Mouse (Mus musculus): ENCODE measurements at regions not wholly inside any gene's neighbourhood (a gene's known extent, or its start where the extent isn't known, plus 50 kb on each side); places are given as distances from the start of the nearest gene placed in this dataset.
A peak's percentile ranks its signal among the peaks of the same experiment; 100 is the strongest.

DNA sequence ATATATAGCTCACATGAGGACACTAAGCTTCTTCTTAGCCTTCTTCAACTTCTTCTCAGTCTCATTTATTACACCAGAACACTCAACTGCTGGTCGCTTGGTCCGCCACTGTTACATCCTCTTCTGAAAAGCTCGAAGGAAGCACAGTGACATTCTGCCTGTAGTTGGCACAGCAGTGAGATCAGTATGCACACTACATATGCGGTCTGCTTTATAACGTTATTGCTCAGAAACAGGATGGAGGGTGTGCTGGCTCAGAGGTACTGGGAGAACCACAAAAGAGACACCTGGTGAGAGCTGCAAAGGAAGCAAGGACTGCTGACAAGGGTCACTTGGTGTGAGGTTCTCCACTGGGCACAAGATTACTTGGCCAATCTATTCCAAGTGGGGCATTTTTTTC is 179.5 kb downstream of the Ets1 start:
- DNase-seq: no peak

DNA sequence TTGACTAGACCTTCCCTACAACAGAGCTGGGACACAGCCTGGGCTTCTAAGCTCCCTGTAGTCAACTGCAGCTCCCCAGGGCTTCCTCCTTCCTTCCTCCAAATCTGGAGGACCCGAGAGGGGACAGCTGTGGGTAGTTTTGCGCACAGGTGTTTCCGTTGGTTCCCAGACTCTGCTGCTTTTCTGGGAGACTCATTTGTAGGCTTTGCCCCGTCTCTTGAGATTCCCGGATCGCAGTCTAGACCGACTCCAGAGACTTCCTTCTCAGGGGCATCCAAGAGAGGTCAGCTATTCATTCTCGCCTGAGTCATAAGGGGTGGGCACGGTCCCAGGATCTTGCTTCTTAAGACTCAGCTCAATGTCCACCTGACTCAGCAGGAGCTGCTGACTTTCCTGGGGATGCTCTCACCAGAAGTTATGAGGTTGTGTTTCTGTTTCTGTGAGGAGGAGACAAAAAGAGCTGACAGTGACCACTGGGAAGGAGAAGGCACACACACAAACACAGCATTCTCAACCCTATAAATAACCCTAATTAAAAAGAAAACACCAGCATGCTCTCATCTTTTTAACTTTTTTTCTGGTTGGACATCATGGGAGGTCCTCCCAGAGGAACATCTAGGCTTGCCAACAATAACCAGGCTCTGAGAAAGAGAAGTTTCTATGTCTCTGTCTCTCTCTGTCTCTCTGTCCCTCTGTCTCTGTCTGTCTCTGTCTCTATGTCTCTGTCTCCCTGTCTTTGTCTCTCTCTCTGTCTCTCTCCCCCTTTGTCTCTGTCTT is 180.8 kb downstream of the Ets1 start:
- peak; percentile 3 for DNase-seq

DNA sequence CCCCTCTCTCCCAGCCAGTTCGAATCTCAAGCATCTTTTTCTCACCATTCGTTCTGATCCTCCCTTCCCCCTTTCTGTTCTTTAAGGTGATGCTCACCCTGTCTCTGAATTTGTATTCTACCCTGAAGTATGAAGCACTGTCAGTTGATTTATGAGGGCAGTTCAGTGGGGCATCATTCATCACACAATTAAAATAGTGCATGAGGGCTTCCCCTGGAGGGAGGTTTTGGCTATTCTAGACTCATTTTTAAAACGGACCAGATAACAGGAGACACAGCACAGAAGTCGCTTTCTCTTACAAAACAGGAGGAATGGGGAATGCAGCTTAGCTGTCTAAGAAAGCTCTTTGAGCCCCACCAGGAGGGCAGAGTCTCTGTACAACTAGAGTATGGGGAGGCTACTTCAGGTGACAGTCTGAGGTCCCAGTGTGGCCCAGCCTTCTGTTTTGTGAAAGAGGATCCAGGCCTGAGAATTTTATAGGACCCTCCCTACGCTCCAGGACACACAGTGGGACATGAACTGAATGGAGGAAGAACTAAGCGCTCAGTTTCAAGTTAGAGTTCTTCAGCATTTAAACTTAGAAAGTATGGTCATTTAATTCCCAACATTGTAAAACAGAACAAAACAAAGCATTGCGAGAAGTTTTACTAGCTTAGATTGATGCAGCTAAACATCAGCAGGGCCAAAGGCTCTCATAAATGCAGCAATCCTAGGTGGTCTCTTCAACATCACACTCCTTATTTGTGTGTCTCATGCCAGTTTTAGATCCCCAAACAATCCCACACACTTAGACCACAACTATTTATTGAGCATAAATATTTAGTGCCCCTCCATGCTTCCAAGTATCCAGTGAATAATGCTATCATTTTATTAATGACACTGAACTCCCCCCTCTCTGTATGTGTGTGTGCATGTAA is 181.7 kb downstream of the Ets1 start:
- peak; percentile 15 for DNase-seq

DNA sequence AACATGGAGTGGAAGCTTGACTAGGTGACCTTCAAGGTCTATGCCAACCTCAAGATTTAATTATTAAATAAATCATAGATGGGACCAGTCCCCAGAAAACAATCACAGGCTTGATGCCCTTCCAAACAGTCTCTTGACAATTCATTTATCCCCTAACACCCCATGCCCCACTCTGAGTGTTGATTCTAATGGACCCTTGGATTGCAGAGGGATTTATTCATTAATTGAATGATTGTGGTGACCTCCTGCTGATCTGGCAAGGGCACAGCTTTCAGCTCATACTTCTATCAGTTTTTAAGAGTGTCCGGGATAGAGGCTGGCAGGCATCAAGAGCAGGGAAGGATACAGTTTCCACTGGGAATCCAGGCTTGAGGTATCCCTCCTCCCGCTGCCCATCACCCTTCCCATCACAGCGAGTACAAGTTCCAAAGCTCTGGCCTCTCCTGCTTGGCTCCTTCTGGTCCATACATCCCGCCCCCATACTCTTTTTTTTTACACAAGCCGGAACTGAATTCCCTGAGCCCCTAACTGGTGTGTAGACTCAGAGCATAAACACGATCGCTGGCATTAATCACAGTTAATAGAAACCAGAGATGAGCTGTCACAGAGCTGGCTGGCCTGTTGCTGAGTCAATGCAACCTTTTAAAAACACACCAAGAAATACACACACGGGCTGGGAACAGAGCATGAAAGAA is 187.6 kb downstream of the Ets1 start:
- DNase-seq: peak; percentile 86

DNA sequence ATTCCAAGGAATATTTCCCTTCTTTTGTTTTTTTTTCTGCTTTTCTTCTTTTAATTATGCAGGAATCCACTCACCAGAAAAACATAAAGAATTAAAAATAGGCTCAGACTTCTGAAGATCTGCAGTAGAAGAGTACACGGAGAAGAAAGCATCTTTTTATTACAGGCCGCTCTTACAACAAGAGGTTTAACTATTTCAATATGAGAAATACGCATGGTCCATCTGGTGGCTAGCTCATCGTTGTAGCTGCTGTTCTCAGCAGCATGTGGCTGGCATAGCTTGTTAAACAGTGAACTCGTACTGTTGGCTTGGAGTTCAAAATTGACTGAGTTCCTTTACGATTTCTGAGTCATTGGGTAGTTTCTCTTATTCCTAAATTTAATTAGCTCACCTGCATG is 188.1 kb downstream of the Ets1 start:
- peak; percentile 64 for DNase-seq

DNA sequence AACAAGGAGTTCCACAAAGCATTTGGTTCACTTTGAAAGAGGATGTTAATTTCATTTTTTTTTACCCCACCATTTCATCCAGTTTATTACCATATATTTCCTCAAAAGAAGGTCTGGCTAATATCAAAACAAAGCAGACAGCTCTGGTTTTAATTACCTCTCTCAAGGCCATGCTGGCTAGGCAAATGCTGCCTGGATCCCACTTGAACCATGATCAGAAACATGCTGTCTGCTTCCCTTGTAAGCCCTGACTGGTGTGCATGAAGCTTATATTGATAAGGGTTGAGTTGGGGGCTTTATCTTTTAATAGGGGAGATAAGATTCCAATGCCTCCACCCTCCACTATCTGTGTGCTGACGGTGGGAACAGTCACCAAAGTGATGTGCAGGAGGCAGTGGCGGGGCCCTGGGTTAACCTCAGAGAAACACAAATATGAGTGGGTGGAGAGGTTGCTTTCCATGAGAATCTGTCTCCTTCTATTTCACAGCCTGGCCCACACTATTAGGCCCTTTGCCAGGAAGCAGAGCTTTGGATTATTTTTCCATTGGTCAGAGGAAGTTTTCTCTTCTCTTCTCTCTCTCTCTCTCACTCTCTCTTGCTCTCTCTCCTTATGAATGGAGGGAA is 194.4 kb downstream of the Ets1 start:
- peak; percentile 53 for DNase-seq

DNA sequence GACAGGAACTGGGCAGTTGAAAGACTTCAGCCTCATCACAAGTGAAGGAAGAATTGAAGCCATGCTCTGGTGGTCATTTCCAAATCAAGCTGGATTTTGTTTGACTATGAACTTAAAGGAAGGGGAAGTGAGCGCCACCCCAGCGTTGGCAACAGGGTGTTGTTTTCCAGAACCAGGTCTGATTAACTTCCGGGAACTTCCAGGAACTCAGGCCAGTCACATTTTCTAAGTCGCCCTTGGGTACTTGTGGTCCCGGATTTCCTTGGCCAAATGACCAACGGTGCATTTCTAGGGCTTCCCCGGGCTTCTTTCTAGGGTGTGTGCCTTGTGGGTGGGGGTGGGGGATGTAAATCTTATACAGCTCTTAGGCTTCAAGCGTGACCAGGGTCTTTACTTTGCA is 197.4 kb downstream of the Ets1 start:
- no peak for DNase-seq

DNA sequence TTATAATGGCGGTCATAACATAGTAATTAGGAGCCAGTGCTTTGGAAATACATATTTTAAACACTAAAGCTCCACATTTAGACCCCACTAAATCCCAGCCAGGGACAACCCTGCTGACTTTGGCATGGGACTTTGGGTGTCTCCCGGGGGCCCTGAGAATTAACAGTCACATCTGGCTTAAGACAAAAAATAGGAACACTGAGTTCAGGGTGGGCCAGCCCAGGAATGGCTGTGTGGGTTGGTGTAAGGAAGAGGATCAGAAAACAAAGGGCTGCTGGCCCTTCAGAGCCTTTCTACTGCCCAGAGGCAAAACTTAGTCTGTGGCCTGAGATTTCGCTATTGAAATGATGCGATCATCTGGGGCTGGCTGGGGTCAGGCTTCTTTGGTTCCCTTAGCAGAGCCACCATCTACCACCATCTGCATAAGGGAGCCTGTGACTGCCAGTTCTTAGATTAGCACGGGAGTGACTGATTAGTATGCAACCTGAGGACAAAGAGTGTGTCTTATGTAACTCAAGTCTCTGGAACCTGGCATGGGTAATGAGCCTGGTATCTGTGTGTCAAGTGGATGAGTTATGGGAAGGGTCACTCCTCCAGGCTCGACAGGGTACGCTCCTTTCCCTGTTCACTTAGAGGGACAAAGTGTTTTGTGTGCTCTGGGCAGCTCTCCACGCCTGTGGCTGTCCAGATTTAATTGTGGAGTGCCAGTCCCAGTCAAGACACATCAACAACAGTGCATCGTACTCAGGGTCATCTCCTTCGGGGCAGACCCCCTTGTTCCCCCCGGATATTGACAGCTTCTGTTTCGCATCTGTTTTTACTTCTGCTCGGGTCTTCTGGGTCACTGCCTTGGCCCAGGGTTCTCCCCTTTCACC is 199.0 kb downstream of the Ets1 start:
- DNase-seq: peak; percentile 60

DNA sequence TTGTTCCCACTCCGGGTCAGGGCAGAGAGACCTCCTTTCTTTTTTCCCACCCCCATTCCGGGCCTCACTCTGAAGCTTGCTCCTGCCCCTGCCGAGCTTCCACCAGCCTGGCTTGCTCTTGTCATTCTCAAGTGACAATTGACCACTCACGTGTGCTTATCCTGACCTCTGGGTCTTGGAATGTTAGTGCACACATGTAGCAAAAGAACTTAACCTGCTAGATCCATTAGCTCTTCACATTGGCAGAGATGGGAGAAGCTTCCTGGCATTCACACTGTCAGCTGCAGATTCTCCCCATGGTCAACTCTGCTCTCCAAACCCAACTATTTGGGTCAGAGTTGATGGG is 199.6 kb downstream of the Ets1 start:
- no peak for DNase-seq

DNA sequence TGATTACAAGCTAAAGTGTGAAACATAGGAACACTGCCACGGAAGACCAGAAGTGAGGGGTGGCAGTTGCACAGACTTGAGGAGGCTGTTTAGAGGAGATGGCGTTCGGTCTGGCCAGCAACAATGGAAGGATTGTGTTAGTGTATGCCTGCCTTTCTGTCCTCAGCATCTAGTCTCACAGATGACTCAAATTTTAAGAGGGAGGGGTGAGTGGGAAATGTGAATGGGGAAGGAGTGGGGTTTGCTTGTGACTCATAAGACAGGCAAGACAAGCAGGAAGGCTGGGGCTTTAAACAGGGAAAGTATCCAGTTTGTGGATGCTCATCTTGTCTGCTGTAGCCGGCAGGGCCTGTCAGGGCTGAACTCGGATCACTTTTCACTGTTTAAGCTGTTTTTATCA is 200.3 kb downstream of the Ets1 start:
- peak; percentile 19 for DNase-seq

DNA sequence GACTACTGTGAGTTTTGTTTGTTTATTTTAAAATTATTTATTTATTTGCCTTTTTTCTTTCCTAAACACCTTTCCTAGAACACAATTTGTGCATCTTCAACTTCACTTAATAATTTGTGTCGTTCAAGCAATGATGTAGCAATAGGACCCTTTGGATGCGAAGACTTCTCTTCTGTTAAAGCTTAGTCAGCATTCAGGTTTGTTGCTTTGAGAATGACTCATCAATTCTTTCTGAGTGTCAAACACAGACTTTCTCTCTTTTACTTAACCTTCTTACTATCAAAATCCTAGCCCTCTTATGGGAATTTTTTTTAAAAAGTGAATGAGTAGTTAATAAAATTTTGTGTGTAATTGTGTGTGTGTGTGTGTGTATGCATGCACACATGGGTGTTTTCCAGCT is 211.3 kb downstream of the Ets1 start:
- DNase-seq: no peak

DNA sequence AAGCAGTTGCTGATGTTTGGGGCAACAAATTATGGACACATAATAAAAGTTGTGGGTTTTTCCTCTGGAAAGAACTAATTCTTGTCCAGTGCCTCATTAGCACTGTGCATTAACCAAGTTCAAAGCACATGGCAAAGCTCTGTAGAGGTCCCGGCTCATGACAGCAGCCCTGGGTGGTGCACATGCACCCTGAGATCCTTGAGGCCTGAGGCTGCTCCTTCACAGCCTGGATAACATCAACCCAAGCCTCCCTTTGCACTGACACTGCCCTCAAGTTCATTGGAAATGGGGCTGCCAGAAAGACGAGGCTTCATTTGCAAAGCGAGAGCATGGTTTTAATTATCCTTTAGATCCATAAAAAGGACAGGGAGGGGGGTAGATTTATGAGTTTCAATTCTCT is 216.3 kb downstream of the Ets1 start:
- peak; percentile 28 for DNase-seq

DNA sequence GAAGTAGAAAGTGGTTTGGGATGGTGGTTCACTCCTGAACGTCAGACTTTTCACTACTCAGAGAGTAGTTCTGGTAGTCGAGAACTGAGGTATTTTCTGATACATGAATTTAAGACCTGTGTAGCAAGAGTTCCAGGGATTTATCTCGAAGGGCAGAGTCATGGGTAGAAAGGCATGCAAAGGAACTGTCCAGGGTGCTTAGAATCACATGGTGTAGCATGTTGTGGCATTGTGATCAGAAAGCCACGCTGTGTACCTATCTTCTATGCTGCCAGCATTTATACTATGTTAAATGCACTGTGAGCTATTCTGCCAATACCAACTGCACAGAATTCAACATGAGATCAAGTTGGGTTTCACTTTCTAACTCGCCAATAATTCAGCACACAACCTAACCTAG is 227.3 kb downstream of the Ets1 start:
- DNase-seq: peak; percentile 61

DNA sequence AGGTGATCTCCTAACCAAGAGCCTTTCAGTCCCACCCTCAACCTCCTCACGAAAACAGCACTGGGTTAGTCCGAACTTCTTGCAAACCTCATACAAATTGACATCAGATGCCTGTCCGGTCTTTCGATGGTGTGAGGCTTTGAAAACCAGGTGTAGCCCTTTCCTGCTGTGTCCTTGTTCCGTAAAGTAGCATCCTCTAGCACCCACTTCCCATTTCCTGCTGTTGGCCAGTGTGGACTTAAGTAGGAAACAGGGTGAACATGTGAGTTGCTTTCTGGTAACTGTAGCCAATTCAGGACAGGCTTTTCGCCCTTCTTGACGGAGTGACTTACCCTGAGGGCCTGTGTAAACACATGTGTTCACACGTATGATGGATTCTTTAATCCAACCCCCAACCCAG is 232.9 kb downstream of the Ets1 start:
- no peak for DNase-seq

DNA sequence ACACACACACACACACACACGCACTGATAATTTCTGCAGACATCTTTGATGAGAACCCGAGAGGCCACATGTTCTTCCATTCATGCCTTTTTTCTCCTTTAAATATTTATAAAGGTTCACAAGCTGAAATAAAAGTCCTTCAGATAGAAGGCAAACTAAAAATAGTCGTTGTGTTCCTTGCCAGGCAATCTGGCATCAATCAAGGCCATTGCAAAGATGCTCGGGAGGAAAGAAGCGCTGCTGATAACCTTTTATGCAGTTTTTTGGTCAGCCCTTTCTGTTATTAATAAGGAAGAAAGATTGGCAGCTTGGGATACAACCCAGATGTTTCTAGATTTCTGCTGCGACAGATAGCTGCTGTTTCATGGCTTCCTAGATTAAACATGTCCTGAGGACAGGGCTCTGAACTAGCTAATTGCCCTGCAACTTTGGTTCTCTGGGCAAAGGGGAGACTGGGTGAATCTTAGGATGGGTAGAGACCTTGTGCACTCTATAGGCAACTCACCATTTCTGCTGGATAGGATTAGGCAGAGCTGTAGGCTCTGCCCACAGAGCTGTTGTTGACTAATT is 238.4 kb downstream of the Ets1 start:
- DNase-seq: no peak

DNA sequence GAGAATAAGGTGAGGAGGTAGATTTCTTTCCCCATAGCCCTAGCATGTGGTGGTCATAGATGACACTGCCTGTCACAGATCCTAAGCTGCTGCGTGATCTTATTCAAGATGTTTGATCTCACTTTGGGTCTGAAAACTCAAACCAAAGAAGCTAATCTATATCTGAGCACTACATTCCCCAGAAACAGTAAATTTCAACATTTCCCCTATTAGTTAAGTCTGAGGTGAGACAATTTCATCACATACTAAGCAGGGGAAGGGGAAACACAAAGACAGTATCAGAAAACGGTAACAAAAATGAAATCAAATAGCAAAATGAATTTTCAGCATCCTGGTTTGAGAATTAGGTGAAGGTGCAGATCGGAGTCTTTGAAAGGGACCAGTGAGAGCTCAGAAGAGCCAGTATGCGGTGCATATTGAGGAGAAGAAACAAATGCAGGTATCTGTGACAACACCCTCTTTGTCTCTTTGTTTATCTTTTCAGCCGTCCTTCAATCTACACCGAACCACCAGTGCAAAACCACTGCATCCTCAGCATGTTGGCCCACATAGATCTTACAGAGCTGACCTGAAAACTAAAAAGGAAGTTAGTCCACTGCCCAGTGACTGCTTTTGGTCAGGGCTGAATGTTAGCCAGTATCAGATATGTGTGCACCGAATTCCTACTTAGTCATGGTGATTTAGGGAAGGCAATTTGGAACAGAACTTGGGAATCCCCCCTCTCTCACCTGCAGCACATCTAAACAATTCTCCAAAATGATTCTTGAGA is 247.0 kb downstream of the Ets1 start:
- DNase-seq: no peak

DNA sequence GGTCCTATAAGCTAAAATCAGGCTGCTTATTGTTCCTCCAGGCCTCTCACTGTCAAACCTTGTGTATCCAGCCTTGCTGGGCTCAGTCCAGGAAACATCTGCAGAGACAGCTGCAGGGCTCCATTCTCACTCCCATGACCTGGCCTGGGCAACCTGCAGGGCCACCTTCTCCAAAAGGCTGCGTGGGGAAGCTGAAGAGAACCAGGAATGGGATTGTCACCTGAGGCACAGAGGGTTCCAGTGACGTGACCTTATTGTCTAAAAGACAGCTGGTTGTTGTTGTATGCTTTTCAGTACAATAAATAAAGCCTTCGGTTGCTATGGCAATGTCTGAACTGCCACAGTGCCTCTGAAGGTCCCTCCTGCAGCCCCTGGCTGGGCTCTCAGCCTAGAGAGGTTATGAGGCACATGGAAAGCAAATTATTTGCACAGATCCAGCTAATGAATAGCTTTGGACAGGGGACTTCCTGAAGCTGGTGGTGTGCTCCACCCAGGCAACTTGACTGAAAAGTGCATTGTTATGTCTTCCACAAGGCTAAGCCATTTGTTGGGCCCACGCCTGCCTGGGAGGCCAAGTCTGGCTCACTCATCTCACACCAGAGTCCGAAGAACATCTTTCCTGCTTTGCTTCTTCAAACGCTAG is 250.1 kb downstream of the Ets1 start:
- DNase-seq: peak; percentile 10

DNA sequence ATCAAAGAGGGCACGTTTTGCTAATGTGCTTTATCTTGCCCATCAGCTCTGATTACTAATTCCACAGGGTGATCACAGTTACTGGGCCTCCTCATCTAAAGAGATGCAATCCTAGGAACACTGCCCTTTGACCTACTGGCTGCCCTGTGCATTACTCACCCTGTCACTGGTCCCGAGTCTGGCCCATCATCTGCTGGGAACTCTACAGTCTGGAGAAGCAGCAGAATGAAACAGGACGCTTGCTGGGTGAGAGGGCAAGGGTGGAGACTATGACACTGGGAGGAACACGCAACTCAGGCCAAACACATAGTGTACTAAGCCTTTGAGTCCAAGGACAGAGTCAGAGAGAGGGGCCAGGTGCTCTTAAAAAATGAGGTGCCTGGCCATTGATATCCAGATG is 263.8 kb downstream of the Ets1 start:
- DNase-seq: peak; percentile 12

DNA sequence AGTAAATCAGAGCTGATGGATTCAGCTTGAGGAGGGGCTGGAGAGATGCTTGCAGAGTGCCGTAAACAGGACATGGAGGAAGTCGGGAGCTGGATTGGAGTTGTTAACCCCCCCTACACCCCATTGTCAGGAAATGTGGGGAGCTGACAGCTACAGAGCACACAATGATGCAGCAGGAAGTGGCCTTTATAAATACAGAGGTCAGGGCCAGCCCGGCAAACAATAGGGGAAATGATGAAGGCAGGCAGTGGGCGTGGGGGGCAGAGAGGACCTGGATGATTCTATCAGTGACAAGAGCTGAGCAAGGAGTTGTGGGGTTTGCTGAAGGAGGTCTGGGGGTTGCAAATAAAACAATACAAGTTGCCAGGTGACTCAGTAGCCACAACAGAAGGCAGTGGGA is 265.3 kb downstream of the Ets1 start:
- peak; percentile 17 for DNase-seq

DNA sequence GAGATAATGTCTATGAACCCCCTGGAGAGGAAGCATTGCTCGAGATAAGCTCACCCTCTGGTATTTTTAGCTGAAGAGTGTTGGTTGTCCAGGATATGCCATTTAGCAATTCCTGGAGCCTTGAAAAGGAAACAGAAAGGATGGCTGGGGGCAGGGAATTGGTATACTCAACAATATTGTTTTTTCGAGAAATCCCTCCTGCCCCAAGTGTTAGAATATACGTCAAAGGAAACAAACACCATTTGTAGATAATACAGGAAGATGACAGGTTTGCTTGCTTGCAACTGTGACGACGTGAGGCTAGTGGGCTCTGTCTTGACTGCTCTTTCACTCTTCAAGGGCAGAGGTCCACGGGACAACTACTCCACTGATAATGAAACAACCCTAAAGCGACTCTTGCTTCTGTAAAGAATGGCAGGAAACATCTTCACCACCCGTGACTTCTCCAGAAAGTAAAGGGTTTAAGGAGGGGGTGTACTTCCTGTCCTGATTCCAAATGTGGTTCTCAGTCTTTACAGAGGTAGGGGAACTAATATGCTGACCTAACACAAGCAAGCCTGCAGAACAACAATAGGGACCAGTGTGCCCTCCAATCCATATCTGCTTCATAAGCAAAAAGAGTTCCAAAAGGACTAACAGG is 270.3 kb downstream of the Ets1 start:
- no peak for DNase-seq
